Mouse (Mus musculus) hindbrain, embryonic 10.5 days (tissue): Measurements from ENCODE around the gene Lrrc36. TPM values are rescaled to one million over a fixed set of nuclear protein-coding genes. Genes with fewer than 3 reads are reported as not detected.

Experiments used
- DNase-seq: peaks from one replicate; pipeline ENCODE4 v3.0.0-alpha.2; 2017; ENCODE audit warnings: low spot score
- H3K27ac ChIP-seq: fragments of 300-500 bp; sonication (generic); 2 replicates; pipeline ENCODE4 v1.5.1; 2016; ENCODE audit warnings: mild to moderate bottlenecking, moderate library complexity
- H3K27me3 ChIP-seq: fragments of 300-500 bp; sonication (generic); 2 replicates; pipeline ENCODE4 v1.6.1; 2016; ENCODE audit warnings: mild to moderate bottlenecking; ENCODE audit not compliant: poor library complexity, insufficient read depth, severe bottlenecking
- H3K36me3 ChIP-seq: fragments of 300-500 bp; sonication (generic); 2 replicates; pipeline ENCODE4 v1.6.1; 2016; ENCODE audit warnings: mild to moderate bottlenecking, moderate library complexity
- H3K4me1 ChIP-seq: fragments of 300-500 bp; sonication (generic); replicated peaks from 2 replicates; pipeline ENCODE4 v1.6.1; 2016; ENCODE audit warnings: mild to moderate bottlenecking
- H3K4me3 ChIP-seq: fragments of 300-500 bp; sonication (generic); 2 replicates; pipeline ENCODE4 v1.5.1; 2016; ENCODE audit warnings: mild to moderate bottlenecking, moderate library complexity
- H3K9me3 ChIP-seq: fragments of 300-500 bp; sonication (generic); 2 replicates; pipeline ENCODE4 v1.6.1; 2016; ENCODE audit warnings: mild to moderate bottlenecking, moderate library complexity
- WGBS: fragments of 180-500 bp; shearing (Covaris S2); methylation state at CpG from one replicate; pipeline ENCODE4 v1.1.7; 2016; 5-methylcytosine and 5-hydroxymethylcytosine counted together
- polyA plus RNA-seq: library from polyadenylated mRNA; unstranded; fragments of >200 nt; fragmentation: Nextera tagmentation; extraction: Ambion mirVana; gene quantifications from 2 replicates; pipeline ENCODE4 v1.2.1, GENCODE M21; 2016

The Lrrc36 gene
- 1.8 and 2.5 TPM in 2 replicates for polyA plus RNA-seq

GRCm38 (mm10) chr8:105413391-105413790, at the start of gene Lrrc36, which contains the start of gene Kctd19:
Lrrc36 (plus strand) TSS chr8:105413571.
Kctd19 (minus strand) TSS chr8:105413502.
- Histone ChIP-seq H3K4me1 (peaks cover 9% of the 10 kb centered on the region), H3K27ac (peak within 1 kb of the TSS; percentile 23; the same call in 1 of the 2 replicates), H3K9me3 (no peaks in the 10 kb centered on the region), H3K36me3 (no peaks in the 10 kb centered on the region), H3K4me3 (peak within 1 kb of the TSS; percentile 50), H3K27me3 (peaks cover 39% of the 10 kb centered on the region)
- WGBS, result 2% methylated on average over 34 of the region's 34 CpGs
- peak; percentile 71 for DNase-seq

GRCm38 (mm10) chr8:105367107-105367506, 46.3 kb upstream of the Lrrc36 start:
- Histone ChIP-seq H3K27me3 (no peaks in the 10 kb centered on the region), H3K9me3 (no peaks in the 10 kb centered on the region), H3K36me3 (peaks cover 52% of the 10 kb centered on the region), H3K27ac (no peak overlapping the region), H3K4me1 (peaks cover 10% of the 10 kb centered on the region), H3K4me3 (no peak overlapping the region)
- 75% methylated on average over 2 of the region's 2 CpGs for WGBS
- no peak for DNase-seq

GRCm38 (mm10) chr8:105372473-105372872, 40.9 kb upstream of the Lrrc36 start:
- H3K36me3 ChIP-seq, result peaks cover 20% of the 10 kb centered on the region
- H3K4me3 ChIP-seq, result no peak overlapping the region
- no peak for DNase-seq
- peaks cover 32% of the 10 kb centered on the region for H3K4me1 ChIP-seq
- H3K27ac ChIP-seq, result no peak overlapping the region
- peaks cover 8% of the 10 kb centered on the region for H3K9me3 ChIP-seq
- WGBS, result 73% methylated on average over 9 of the region's 9 CpGs
- peaks cover 12% of the 10 kb centered on the region; the same call in 1 of the 2 replicates for H3K27me3 ChIP-seq

- Histone ChIP-seq H3K36me3 (peaks cover 14% of the 10 kb centered on the region), H3K27ac (no peak within 1 kb of the TSS), H3K4me3 (peak within 1 kb of the TSS; percentile 42), H3K4me1 (peaks cover 31% of the 10 kb centered on the region), H3K27me3 (peaks cover 12% of the 10 kb centered on the region; the same call in 1 of the 2 replicates), H3K9me3 (peaks cover 8% of the 10 kb centered on the region)
- no peak for DNase-seq
- WGBS, result 66% methylated on average over 2 of the region's 2 CpGs
These were observed 40.3 kb upstream of the Lrrc36 start, which contains the start of gene Plekhg4 for GRCm38 (mm10) chr8:105373032-105373431. Plekhg4 (plus strand) TSS chr8:105373274.

- peaks cover 12% of the 10 kb centered on the region; the same call in 1 of the 2 replicates for H3K27me3 ChIP-seq
These were observed 38.8 kb upstream of the Lrrc36 start for GRCm38 (mm10) chr8:105374513-105374966.

GRCm38 (mm10) chr8:105378673-105379072, 34.7 kb upstream of the Lrrc36 start:
- peaks cover 8% of the 10 kb centered on the region for H3K9me3 ChIP-seq
- H3K27ac ChIP-seq, result no peak overlapping the region; the same call in 1 of the 2 replicates
- 86% methylated on average over 19 of the region's 19 CpGs for WGBS
- H3K36me3 ChIP-seq, result no peaks in the 10 kb centered on the region
- DNase-seq, result no peak
- peaks cover 9% of the 10 kb centered on the region; the same call in 1 of the 2 replicates for H3K27me3 ChIP-seq
- H3K4me3 ChIP-seq, result no peak overlapping the region
- peaks cover 20% of the 10 kb centered on the region for H3K4me1 ChIP-seq

More at GRCm38 (mm10) chr8:105374513-105374966, 38.8 kb upstream of the Lrrc36 start:
- Histone ChIP-seq H3K27ac (peak overlapping the region; percentile 64), H3K4me3 (peak overlapping the region; percentile 42), H3K36me3 (0 out of 2 replicates have a peak, but pooled peaks cover 4% of the 10 kb centered on the region), H3K4me1 (peaks cover 23% of the 10 kb centered on the region), H3K9me3 (peaks cover 8% of the 10 kb centered on the region)
- 26% methylated on average over 33 of the region's 33 CpGs for WGBS
- DNase-seq, result peak; percentile 52

GRCm38 (mm10) chr8:105380308-105380707, 33.1 kb upstream of the Lrrc36 start:
- 83% methylated on average over 12 of the region's 12 CpGs for WGBS
- no peak for DNase-seq
- Histone ChIP-seq H3K4me3 (no peak overlapping the region), H3K36me3 (no peaks in the 10 kb centered on the region), H3K4me1 (peaks cover 10% of the 10 kb centered on the region; the same call in 1 of the 2 replicates), H3K27ac (no peak overlapping the region), H3K27me3 (peaks cover 3% of the 10 kb centered on the region; the same call in 1 of the 2 replicates), H3K9me3 (no peaks in the 10 kb centered on the region)

- no peak for DNase-seq
- Histone ChIP-seq H3K27me3 (peaks cover 3% of the 10 kb centered on the region; the same call in 1 of the 2 replicates), H3K36me3 (no peaks in the 10 kb centered on the region), H3K27ac (no peak overlapping the region), H3K9me3 (no peaks in the 10 kb centered on the region), H3K4me1 (peaks cover 18% of the 10 kb centered on the region; the same call in 1 of the 2 replicates), H3K4me3 (no peak overlapping the region)
- 96% methylated on average over 2 of the region's 2 CpGs for WGBS
These were observed 29.3 kb upstream of the Lrrc36 start for GRCm38 (mm10) chr8:105384070-105384469.

GRCm38 (mm10) chr8:105387151-105387550, 26.2 kb upstream of the Lrrc36 start:
- Histone ChIP-seq H3K4me1 (peaks cover 14% of the 10 kb centered on the region; the same call in 1 of the 2 replicates), H3K4me3 (no peak overlapping the region), H3K27me3 (no peaks in the 10 kb centered on the region), H3K27ac (no peak overlapping the region), H3K36me3 (no peaks in the 10 kb centered on the region), H3K9me3 (no peaks in the 10 kb centered on the region)
- WGBS, result 57% methylated on average over 1 of the region's 1 CpGs
- DNase-seq, result no peak

GRCm38 (mm10) chr8:105389096-105389495, 24.3 kb upstream of the Lrrc36 start:
- Histone ChIP-seq H3K9me3 (no peaks in the 10 kb centered on the region), H3K36me3 (no peaks in the 10 kb centered on the region), H3K4me1 (peaks cover 14% of the 10 kb centered on the region; the same call in 1 of the 2 replicates), H3K4me3 (no peak overlapping the region), H3K27me3 (no peaks in the 10 kb centered on the region), H3K27ac (no peak overlapping the region)
- whole genome bisulfite sequencing, result 90% methylated on average over 6 of the region's 6 CpGs
- DNase-seq, result no peak

GRCm38 (mm10) chr8:105393089-105393787, 20.1 kb upstream of the Lrrc36 start:
- DNase-seq, result no peak
- no peaks in the 10 kb centered on the region for H3K27me3 ChIP-seq
- H3K9me3 ChIP-seq, result no peaks in the 10 kb centered on the region
- no peaks in the 10 kb centered on the region for H3K36me3 ChIP-seq
- no peak overlapping the region for H3K4me3 ChIP-seq
- WGBS, result 89% methylated on average over 12 of the region's 12 CpGs
- H3K27ac ChIP-seq, result no peak overlapping the region
- peaks cover 11% of the 10 kb centered on the region; the same call in 1 of the 2 replicates for H3K4me1 ChIP-seq

GRCm38 (mm10) chr8:105393915-105394314, 19.5 kb upstream of the Lrrc36 start:
- no peak overlapping the region for H3K4me3 ChIP-seq
- DNase-seq, result no peak
- H3K27me3 ChIP-seq, result no peaks in the 10 kb centered on the region
- H3K27ac ChIP-seq, result peak overlapping the region; percentile 18; the same call in 1 of the 2 replicates
- no peaks in the 10 kb centered on the region for H3K9me3 ChIP-seq
- 72% methylated on average over 7 of the region's 7 CpGs for WGBS
- H3K4me1 ChIP-seq, result 0 out of 2 replicates have a peak, but pooled peaks cover 4% of the 10 kb centered on the region
- H3K36me3 ChIP-seq, result no peaks in the 10 kb centered on the region

- Histone ChIP-seq H3K9me3 (peaks cover 3% of the 10 kb centered on the region; the same call in 1 of the 2 replicates), H3K27me3 (no peaks in the 10 kb centered on the region), H3K4me1 (peaks cover 4% of the 10 kb centered on the region; the same call in 1 of the 2 replicates), H3K27ac (no peak overlapping the region), H3K36me3 (no peaks in the 10 kb centered on the region), H3K4me3 (no peak overlapping the region)
- DNase-seq, result no peak
- WGBS, result 39% methylated on average over 3 of the region's 3 CpGs
These were observed 15.6 kb upstream of the Lrrc36 start for GRCm38 (mm10) chr8:105397747-105398146.
